Mouse (Mus musculus) small intestine, adult 2 months (tissue): Measurements from ENCODE around the gene Zfhx3.

Source experiments
- CTCF ChIP-seq: fragments of 200-500 bp; IDR thresholded peaks from 2 replicates; pipeline ENCODE4 v1.5.1; 2012; ENCODE audit warnings: low read depth, mild to moderate bottlenecking, control low read depth, inconsistent platforms, low read length, moderate library complexity, mixed read lengths; ENCODE audit not compliant: insufficient replicate concordance, insufficient read length; ENCODE audit errors: extremely low read depth
- POLR2A ChIP-seq: fragments of 200-500 bp; IDR thresholded peaks from 2 replicates; pipeline ENCODE4 v1.6.1; 2012; ENCODE audit warnings: low read depth, mild to moderate bottlenecking, control low read depth, inconsistent platforms, low read length, moderate library complexity

DNA sequence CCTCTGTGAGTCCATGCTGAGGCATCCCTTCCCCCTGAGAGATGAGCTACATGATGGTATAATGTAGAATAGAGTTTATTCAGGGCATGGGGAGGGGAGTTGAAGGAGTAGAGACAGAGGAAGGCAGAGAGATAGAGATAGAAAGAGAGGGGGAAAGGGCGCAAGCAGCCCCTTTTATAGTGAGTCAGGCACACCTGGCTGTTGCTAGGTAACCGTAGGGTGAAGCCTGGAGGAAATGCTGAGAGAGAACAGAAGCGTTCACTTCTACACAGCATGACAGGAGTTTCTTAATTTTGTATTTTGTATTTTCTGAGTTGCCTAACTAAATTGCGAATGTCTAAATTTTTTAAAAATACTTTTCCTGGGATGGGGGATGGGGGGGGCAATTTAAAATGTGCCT is 128.0 kb downstream of the Zfhx3 start:
- TF ChIP-seq CTCF (no peak), POLR2A (no peak)
